Mouse (Mus musculus) lung, postnatal 36 days (tissue): ENCODE measurements around the gene Bmpr2.
"Not testable (repeated sequence)": the region's sequence is repeated elsewhere in the genome, so short reads cannot be mapped to it uniquely, and the experiment has no call there.

Source experiments
- DNase-seq: peaks from one replicate; pipeline ENCODE4 v3.0.0; 2022; ENCODE audit warnings: mixed read lengths

The Bmpr2 gene

DNA sequence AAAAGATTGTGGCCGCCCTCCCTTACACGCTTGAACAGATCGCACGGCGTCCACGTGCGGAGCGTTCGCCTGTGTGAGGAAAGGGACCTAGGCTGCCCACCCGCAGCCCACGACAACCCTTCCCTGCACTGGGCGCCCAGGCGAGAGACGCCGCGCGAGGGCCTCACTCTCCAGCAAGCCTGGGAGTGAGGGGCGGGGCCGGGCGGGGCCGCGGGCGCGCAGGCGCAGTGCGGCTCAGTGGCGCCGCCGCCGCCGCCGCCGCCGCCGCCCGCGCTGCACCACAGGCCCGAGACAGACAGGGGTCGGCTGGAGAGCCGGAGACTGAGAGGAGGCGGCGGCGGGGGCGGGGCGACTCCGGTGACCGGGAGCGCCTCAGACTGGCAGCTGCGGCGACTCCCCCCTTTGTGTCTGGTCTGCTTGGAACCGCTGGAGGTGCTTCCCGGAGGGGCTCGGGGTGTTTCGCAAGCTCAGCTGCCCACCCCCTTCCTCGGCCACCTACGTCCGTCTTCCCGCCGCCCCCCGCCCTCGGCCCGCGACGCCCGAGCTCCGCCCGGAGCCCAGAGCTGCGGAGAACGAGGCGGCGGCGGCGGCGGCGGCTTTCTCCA, at the start of gene Bmpr2:
Bmpr2 (plus strand) TSS at position 237 of the 605 bp plus-strand sequence.
- DNase-seq, result peak; percentile 95

DNA sequence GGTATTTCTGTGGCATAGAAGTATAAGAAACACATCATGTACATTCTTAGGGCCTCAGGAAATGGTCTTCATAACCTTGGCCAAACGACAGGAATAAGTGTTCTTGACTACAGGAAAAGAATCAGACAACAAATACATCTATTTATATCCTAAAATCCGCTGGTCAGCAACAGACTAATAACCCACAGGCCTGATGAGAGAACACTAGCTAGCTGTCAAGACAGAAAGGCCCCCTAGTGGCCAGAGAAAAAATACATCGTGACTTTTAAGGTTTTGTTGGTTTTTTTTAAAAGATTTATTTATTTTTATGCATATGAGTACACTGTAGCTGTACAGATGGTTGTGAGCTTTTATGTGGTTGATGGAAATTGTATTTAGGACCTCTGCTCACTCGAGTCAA, 43.3 kb upstream of the Bmpr2 start:
- peak; percentile 75 for DNase-seq

GRCm38 (mm10) chr1:59725661-59726060, 37.5 kb upstream of the Bmpr2 start:
- peak; percentile 30 for DNase-seq

DNA sequence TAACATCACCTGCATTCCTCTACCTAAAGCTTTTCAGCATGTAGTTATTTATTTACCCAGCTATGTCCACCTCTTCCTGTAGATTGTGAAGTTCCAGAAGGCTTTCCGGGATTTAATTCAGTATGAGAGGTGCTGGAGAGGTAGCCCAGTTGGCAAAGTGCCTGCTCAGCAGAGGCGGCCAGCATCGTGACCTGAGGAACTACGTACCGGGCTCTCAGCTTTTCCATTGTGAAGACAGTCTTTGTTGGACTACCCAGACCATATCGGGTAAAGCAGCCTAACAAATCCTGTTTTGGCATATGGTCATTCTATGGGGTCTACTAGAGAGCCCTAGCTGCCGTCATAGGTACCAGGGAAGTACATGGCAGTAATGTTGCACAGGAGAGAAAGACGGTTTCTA, 33.1 kb upstream of the Bmpr2 start:
- DNase-seq, result peak; percentile 44

- no peak for DNase-seq
Measured at GRCm38 (mm10) chr1:59730737-59731136, 32.5 kb upstream of the Bmpr2 start.

DNA sequence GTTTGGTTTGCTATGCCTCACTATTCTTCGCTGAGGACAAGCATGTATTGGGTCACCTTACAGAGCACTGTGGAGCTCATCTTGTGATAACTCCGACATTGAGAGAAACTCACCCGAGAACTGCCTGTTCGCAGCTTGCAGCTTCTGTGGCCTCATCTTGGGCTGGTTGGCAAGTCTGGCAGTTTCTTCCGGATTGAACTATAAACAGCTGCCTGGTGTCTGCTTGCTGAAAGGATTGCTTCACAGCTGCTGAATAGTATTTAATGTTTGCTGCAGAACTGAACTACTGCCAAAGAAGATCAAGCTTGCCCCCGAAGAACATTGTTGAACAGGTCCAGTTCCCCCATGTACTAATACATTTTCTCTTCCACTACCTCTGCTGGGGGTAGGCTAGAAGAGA, 29.1 kb upstream of the Bmpr2 start:
- DNase-seq, result peak; percentile 60

DNA sequence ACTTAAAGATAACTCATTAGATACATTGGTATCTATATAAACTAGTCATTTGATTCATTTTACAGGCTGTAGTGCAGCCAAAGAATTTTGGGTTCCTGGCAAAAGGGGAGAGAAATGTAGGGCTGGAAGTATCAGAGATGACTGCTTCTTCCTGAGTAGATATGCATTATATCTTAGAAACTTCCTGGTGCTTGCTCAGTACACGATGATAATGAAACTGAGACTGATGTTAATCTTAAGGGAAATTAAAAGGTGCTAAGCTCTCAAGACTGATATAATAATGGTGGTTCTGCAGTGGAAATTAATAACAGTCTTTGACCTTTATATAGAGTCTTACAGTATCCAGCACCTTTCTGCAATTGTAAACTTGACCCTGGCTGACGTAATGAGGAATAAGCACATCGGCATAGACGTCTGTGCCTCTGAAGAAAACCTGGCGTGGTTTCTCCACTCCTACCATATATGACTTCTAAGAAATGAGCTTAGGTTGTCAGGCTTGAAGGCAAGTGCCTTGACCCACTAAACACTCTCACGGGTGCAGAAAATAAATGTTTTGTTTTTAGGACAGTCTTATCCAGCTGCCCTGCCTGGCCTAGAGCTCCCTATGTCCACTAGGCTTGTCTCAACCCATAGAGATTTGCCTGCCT, 24.3 kb upstream of the Bmpr2 start:
- no peak for DNase-seq

GRCm38 (mm10) chr1:59739577-59740354, 23.4 kb upstream of the Bmpr2 start:
- peak; percentile 74 for DNase-seq

GRCm38 (mm10) chr1:59749047-59749446, 14.2 kb upstream of the Bmpr2 start:
- DNase-seq, result peak; percentile 57

DNA sequence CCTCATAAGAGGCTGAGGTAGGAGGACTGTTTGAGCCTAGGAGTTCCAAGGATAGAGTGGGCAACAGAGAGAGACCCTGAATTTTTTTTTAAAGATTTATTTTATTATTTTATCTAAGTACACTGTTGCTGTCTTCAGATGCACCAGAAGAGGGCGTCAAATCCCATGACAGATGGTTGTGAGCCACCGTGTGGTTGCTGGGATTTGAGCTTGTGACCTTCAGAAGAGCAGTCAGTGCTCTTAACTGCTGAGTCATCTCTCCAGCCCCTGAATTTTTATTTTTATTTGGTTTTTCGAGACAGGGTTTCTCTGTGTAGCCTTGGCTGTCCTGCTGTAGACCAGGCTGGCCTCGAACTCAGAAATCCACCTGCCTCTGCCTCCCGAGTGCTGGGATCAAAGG, 13.5 kb upstream of the Bmpr2 start:
- not testable (repeated sequence) for DNase-seq

- DNase-seq, result no peak
Measured at GRCm38 (mm10) chr1:59755298-59755697, 7.9 kb upstream of the Bmpr2 start.

DNA sequence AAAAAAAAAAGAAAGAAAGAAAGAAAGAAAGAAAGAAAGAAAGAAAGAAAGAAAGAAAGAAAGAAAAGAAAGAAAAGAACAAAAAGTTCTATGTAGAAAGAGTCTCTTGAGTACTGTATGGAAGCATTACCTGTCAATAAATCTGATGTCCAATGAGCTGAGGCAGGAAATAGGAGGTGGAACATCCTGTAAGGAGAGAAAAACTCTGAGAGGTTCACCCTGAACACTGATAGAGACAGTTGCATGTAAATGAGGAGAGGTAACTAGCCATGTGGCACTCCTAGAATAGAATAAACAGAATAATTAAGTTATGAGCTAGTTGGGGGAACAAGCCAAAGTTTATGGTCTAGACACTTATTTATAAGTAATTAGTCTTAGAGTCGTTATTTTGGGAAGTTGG, 4.9 kb upstream of the Bmpr2 start:
- no peak for DNase-seq

DNA sequence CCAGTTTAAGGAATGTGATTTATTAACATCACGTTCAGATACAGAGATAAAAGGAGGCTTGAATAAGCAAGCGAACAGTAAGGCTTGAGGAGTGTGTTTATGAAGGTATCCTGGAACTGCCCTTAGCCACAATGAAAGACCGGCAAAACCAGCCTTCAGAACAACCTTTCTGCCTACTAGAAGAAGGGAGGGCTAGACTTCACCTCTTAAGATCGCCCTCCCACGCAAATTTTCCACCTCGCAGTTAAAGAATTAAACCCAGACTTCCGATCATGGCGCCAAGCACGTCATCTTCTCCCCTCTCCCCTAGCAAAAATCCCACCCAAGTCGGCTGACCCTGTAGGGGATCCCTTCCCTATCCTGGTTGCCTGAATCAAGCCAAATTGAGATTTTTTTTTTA, 992 bp upstream of the Bmpr2 start:
- peak; percentile 59 for DNase-seq

GRCm38 (mm10) chr1:59762651-59763163, 493 bp upstream of the Bmpr2 start:
- DNase-seq, result peak; percentile 51

DNA sequence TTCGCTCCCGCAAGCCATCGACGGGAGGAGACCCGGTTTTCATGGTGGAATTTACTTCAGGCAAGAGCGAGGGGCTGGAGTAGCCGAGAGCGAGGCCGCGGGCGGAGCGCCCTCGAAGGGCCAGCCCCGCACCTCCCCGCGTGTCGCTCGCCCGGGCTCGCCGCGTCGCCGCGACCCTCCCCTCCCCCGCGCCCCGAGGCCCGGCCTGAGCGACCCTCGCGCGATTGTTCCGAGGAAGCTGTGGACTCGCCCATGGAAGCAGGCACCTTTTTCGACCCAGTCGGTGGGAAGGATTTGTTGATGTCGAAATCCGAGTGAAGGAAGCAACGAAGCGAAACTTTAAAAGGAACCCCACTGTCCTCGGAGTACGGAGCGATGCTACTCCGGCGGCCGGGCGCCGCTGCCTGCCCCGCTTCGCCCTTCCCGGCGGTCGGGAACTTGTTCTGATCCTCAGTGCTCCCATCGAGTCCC, 616 bp downstream of the Bmpr2 start:
- peak; percentile 61 for DNase-seq

DNA sequence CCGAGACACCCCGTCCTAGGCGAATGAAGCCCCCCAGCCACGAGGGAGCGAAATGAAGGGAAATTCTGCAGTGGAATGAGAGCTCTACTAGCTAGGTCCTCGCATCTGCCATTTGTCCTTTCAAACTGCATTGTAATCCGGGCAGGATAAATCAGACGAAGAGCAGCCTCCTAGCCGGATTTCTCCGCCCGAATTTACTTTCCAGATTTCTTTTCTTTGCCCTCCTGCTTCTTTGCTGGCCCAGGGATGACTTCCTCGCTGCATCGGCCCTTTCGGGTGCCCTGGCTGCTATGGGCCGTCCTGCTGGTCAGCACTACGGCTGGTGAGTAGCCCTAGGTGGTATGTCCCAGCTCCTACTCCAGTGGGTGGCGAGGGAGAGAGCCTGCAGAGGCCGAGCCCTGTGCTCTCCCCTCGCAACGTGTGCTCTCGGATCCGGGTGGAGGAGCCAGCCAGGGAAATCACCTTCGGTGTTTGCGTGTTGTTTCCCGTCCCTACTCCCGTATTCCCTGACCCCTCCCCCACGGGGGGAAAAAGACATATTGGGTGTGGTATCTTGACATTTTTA, 1.3 kb downstream of the Bmpr2 start:
- peak; percentile 75 for DNase-seq

DNA sequence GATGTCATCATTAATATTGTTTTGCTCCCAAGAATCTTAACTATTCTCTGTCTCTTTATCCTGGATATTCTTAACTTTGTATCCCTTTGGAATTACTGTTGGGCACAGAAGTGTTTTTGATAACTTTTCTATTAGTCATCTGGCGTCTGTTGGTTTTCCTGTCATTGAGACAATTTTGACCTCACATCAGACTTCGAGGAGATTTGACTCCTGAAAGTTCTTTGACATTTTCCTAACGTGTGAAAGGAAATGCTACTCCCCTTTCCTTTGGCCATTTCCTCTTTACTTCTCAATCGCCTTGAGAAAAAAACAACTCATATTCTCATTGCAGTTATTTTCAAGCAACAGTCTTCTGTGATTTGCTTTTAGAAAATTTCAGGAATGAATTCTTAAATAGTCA, 2.1 kb downstream of the Bmpr2 start:
- DNase-seq, result no peak

GRCm38 (mm10) chr1:59766626-59767025, 3.4 kb downstream of the Bmpr2 start:
- DNase-seq, result no peak

- DNase-seq, result no peak
Measured at GRCm38 (mm10) chr1:59771871-59772270, 8.7 kb downstream of the Bmpr2 start.

DNA sequence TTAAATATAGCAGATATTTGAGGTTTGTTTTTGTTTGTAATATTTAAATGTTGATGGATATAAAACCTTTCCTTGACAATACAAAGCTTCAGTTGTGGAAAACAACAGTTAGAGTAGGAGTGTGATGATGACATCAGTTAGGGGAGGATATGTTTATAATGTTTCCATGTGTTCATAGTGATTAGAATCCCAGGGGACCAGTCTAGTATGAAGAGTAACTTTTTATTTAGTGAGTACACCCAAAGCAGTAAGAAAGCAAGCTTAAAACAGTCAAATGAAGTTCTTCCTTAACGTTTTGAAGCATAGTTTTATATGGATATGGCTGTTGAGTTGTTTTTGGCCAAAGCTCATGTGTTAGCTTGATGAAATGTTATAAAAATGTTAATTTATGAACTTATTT, 17.9 kb downstream of the Bmpr2 start:
- DNase-seq, result no peak

DNA sequence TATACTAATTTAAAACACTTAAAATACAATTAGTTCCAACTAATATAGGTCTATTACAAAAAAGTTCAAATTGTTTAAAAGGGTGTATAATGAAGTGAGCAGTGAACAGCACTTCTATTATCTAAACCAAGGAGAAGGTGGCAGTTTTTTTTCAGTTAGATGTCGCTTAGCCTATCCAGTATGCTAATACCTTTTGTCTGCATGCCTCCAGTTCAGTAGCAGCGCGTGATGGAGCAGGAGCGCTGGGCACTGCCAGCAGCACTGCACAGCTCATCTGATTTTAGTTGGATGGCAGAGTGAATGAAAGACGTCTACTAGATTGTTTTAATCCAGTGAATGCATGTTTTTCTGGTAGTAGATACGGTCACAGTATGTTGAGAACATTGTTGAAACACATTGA, 25.8 kb downstream of the Bmpr2 start:
- no peak for DNase-seq

- DNase-seq, result peak; percentile 36
Measured at GRCm38 (mm10) chr1:59789741-59790140, 26.5 kb downstream of the Bmpr2 start.

GRCm38 (mm10) chr1:59795336-59795735, 32.1 kb downstream of the Bmpr2 start:
- peak; percentile 85 for DNase-seq
